Mouse (Mus musculus): ENCODE measurements around the gene Tubb2a. TPM values are rescaled to one million over a fixed set of nuclear protein-coding genes. Genes with fewer than 3 reads are reported as not detected.

The Tubb2a gene
- polyA plus RNA-seq, 1 experiment = 3,454 TPM

DNA sequence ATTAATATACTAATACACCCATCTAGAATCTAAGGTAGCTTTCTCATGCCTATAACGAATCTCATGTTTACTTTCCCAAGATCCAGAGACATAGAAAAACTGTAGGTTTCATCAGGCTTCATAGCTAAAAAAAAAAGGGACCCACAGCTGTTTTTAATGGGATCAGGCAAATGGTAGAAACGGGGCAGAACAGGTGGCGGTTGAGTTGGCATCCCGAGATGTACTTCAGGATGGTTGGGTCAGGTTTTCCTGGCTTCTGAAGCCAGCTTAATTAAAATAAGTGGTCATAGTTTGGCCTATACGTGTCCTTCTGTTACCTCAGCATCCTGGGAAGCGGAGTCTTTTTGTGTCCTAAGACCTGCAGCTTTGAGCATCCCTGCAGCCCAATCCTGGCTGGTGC, 6.0 kb downstream of the Tubb2a start:
- TF ChIP-seq CTCF (IDR thresholded peaks at IDR 0.05; ENCODE audit: borderline replicate concordance, extremely low read depth, insufficient read depth, insufficient read length) (no peak), POLR2A (IDR thresholded peaks at IDR 0.05; ENCODE audit: borderline replicate concordance, extremely low read depth, insufficient read depth, insufficient read length, poor library complexity, severe bottlenecking) (no peak)
- no peak for DNase-seq (ENCODE audit: low read depth)

DNA sequence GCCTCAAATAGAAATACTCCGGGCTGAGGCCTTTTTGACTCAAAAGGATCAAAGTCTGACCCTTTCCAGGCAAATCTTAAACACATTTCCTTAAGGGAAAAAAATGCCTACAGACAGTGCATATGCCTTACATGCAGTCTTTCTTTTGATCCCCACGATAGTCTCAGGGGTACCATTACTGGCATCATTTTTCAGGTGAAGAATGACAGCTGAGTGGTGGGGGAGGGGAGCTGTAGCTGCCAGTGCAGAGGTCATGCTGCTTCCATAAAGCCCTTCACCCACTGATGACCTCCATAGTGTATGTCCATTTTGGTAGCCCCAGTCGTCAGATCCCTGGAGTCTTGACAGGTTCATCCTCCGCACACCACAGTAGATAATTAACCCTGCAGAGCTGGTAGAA, 7.5 kb downstream of the Tubb2a start:
- no peak for DNase-seq (ENCODE audit: low read depth)

DNA sequence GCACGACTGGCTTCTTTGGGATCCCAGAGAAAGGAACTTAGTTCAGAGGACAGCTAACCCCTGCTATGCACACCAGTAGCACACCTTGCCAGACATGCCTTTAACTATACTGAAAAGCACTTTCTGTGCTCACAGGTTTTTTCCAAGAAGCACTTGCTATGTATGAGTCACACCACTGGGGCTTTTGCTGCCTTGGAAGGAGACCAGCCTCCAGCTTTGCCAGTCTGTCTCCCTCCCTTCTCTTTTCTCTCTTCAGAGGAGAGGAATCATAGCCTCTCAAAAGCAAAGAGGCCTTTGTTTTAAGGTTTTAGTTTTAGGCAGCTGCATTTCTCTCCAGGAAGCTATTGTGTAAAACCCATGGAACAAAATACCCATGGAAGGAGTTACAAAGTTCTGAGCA, 11.5 kb downstream of the Tubb2a start:
- no peak for DNase-seq (ENCODE audit: low read depth)
- TF ChIP-seq POLR2A (IDR thresholded peaks at IDR 0.05; ENCODE audit: borderline replicate concordance, extremely low read depth, insufficient read depth, insufficient read length, poor library complexity, severe bottlenecking) (no peak), CTCF (IDR thresholded peaks at IDR 0.05; ENCODE audit: borderline replicate concordance, extremely low read depth, insufficient read depth, insufficient read length) (no peak)

More for the DNA sequence above, 7.5 kb downstream of the Tubb2a start:
- TF ChIP-seq CTCF (IDR thresholded peaks at IDR 0.05; ENCODE audit: borderline replicate concordance, extremely low read depth, insufficient read depth, insufficient read length) (no peak), POLR2A (IDR thresholded peaks at IDR 0.05; ENCODE audit: borderline replicate concordance, extremely low read depth, insufficient read depth, insufficient read length, poor library complexity, severe bottlenecking) (no peak)

DNA sequence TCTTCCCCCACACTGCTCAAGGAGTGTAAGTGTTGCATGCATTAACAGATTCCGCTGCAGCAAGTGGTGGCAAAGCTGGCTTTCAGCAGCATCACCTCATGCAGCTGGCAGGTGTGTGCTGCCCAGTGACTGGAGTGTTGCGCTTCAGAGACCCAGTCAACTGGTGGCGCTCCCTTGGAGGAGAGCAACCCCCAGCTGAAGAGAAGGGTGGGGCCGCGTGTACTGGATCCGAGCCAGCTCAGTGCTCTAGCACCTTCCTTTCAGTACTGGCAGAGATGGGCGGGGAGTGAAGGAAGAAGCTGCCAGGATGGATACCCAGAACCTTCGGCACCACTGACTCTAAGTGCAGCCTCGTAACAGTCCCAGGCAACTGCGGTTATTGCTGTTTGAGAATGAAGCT, 15.3 kb downstream of the Tubb2a start:
- no peak for DNase-seq (ENCODE audit: low read depth)
- no peak for TF ChIP-seq POLR2A (IDR thresholded peaks at IDR 0.05; ENCODE audit: borderline replicate concordance, extremely low read depth, insufficient read depth, insufficient read length, poor library complexity, severe bottlenecking)
- no peak for TF ChIP-seq CTCF (IDR thresholded peaks at IDR 0.05; ENCODE audit: borderline replicate concordance, extremely low read depth, insufficient read depth, insufficient read length)

DNA sequence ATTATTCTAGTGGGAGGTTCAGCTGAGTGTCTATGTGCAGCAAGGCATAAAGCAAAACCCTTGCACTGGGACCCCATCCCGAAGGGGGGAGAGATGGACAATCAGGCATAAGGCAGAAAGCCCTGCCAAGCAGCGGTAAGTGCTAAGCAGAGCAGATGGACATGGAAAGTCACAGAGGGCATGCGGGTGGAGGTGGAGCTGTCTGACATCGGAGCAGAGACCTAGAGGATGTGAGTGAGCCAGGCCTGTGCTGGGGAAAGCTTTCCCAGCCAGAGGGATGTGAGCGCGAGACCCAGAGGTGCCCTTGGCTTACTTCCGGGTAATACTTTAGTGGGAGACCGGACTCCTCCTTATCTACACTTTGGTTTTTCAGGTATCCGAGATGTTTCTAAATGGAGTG, 17.7 kb downstream of the Tubb2a start:
- DNase-seq (ENCODE audit: low read depth) = no peak
- no peak for TF ChIP-seq CTCF (IDR thresholded peaks at IDR 0.05; ENCODE audit: borderline replicate concordance, extremely low read depth, insufficient read depth, insufficient read length)

GRCm38 (mm10) chr13:34057252-34057651, 20.6 kb downstream of the Tubb2a start:
- no peak for DNase-seq (ENCODE audit: low read depth)
- TF ChIP-seq CTCF (IDR thresholded peaks at IDR 0.05; ENCODE audit: borderline replicate concordance, extremely low read depth, insufficient read depth, insufficient read length) = no peak
- no peak for TF ChIP-seq POLR2A (IDR thresholded peaks at IDR 0.05; ENCODE audit: borderline replicate concordance, extremely low read depth, insufficient read depth, insufficient read length, poor library complexity, severe bottlenecking)

DNA sequence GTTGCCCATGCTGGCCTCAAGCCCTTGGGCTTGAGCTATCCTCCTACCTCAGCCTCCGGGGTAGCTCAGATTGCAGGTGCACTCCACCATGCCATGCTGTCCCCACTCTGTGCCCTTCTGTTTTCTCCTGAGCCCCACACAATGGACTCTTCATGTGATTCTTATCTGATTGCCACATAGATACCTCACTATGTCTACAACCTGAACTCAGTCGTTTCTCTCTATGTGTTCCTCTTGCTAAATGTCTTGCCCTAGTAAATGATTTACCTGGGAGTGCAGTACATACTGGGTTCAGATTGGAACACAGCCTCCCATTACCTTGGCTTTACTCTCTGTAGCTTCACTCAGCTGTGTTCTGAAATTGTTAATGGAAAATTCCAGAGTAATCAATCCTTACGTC, 22.8 kb downstream of the Tubb2a start:
- TF ChIP-seq CTCF (IDR thresholded peaks at IDR 0.05; ENCODE audit: borderline replicate concordance, extremely low read depth, insufficient read depth, insufficient read length) (no peak), POLR2A (IDR thresholded peaks at IDR 0.05; ENCODE audit: borderline replicate concordance, extremely low read depth, insufficient read depth, insufficient read length, poor library complexity, severe bottlenecking) (no peak)
- no peak for DNase-seq (ENCODE audit: low read depth)

DNA sequence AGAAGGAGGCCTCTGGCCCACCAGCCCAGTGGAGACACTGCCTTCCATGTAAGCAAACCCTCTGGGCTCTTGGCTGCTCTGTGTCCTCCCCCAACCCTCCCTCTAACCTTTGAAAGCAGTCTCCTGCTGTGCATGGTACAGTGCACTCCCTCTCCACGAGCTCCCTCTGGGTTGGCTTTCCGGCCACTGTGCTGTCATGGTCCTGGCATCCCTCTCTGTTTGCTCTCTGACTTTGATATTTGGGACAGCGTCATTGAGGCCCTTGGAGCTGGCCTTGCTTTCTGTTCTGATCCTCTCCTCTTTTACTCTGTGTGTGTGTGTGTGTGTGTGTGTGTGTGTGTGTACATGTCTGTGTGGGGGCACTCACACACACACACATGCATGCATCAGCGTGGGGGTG, 23.4 kb downstream of the Tubb2a start:
- no peak for TF ChIP-seq CTCF (IDR thresholded peaks at IDR 0.05; ENCODE audit: borderline replicate concordance, extremely low read depth, insufficient read depth, insufficient read length)
- no peak for TF ChIP-seq POLR2A (IDR thresholded peaks at IDR 0.05; ENCODE audit: borderline replicate concordance, extremely low read depth, insufficient read depth, insufficient read length, poor library complexity, severe bottlenecking)
- no peak for DNase-seq (ENCODE audit: low read depth)

- DNase-seq (ENCODE audit: low read depth) = no peak
- TF ChIP-seq CTCF (IDR thresholded peaks at IDR 0.05; ENCODE audit: borderline replicate concordance, extremely low read depth, insufficient read depth, insufficient read length) (no peak), POLR2A (IDR thresholded peaks at IDR 0.05; ENCODE audit: borderline replicate concordance, extremely low read depth, insufficient read depth, insufficient read length, poor library complexity, severe bottlenecking) (no peak)
Measured at GRCm38 (mm10) chr13:34053673-34054282, 24.0 kb downstream of the Tubb2a start.

GRCm38 (mm10) chr13:34051692-34052091, 26.1 kb downstream of the Tubb2a start:
- no peak for TF ChIP-seq CTCF (IDR thresholded peaks at IDR 0.05; ENCODE audit: borderline replicate concordance, extremely low read depth, insufficient read depth, insufficient read length)
- TF ChIP-seq POLR2A (IDR thresholded peaks at IDR 0.05; ENCODE audit: borderline replicate concordance, extremely low read depth, insufficient read depth, insufficient read length, poor library complexity, severe bottlenecking) = no peak
- no peak for DNase-seq (ENCODE audit: low read depth)

GRCm38 (mm10) chr13:34050479-34050878, 27.3 kb downstream of the Tubb2a start:
- TF ChIP-seq CTCF (IDR thresholded peaks at IDR 0.05; ENCODE audit: borderline replicate concordance, extremely low read depth, insufficient read depth, insufficient read length) (no peak), POLR2A (IDR thresholded peaks at IDR 0.05; ENCODE audit: borderline replicate concordance, extremely low read depth, insufficient read depth, insufficient read length, poor library complexity, severe bottlenecking) (no peak)
- DNase-seq (ENCODE audit: low read depth) = no peak

GRCm38 (mm10) chr13:34047526-34047925, 30.3 kb downstream of the Tubb2a start:
- TF ChIP-seq POLR2A (IDR thresholded peaks at IDR 0.05; ENCODE audit: borderline replicate concordance, extremely low read depth, insufficient read depth, insufficient read length, poor library complexity, severe bottlenecking) (no peak), CTCF (IDR thresholded peaks at IDR 0.05; ENCODE audit: borderline replicate concordance, extremely low read depth, insufficient read depth, insufficient read length) (no peak)
- DNase-seq (ENCODE audit: low read depth) = no peak

Measured in brain, embryonic 14.5 days (tissue).